Comparison of ENCODE assay signal across 15 mouse cellular contexts in genomic region chr6:29175113-29175512, GRCm38 (mm10). TPM values are rescaled to one million over a fixed set of nuclear protein-coding genes. Genes with fewer than 3 reads are reported as not detected.
"Had no signal": no experiment of that assay in that cellular context is flagged by ENCODE, and none has a peak within 500 bp of the region (broad histone marks: within the 10 kb centered on the region; RNA-seq: fewer than 3 reads in every experiment).

No protein-coding gene starts in this region.

- H3K9me3 ChIP-seq: limb, embryonic 12.5 days; liver, embryonic 15.5 days; midbrain, embryonic 13.5 days; stomach, embryonic 15.5 days had no signal

- ATAC-seq: lung, postnatal 0 days; midbrain, embryonic 13.5 days had no signal

- H3K36me3 ChIP-seq: limb, embryonic 12.5 days; liver, embryonic 15.5 days; midbrain, embryonic 13.5 days; stomach, embryonic 15.5 days had no signal

- H3K27ac ChIP-seq: layer of hippocampus, adult 2 months; limb, embryonic 12.5 days; liver, embryonic 15.5 days; midbrain, embryonic 13.5 days; stomach, embryonic 15.5 days had no signal

- H3K9ac ChIP-seq: limb, embryonic 12.5 days; liver, embryonic 15.5 days; midbrain, embryonic 13.5 days; stomach, embryonic 15.5 days had no signal

- H3K4me3 ChIP-seq: layer of hippocampus, adult 2 months; limb, embryonic 12.5 days; liver, embryonic 15.5 days; midbrain, embryonic 13.5 days; stomach, embryonic 15.5 days had no signal

- DNase-seq: kidney, adult 18-20 months; kidney, postnatal 10 days; kidney, postnatal 4 days; lung, adult 2 months; lung, postnatal 36 days; thymus, adult 18-20 months; thymus, postnatal 14 days had no signal

- H3K4me2 ChIP-seq: limb, embryonic 12.5 days; liver, embryonic 15.5 days; midbrain, embryonic 13.5 days; stomach, embryonic 15.5 days had no signal

RNA-seq across cellular contexts. Expression of gene Prrt4, which starts 4.3 kb away (rescaled TPM):
- total RNA-seq: liver, adult 2 months; megakaryocyte progenitor cell, adult 5-6 weeks had no signal
